Mouse (Mus musculus) CD4-positive, CD25-positive, alpha-beta regulatory T cell, adult 4 months (primary cell): ENCODE data around the gene Apba3. TPM values are rescaled to one million over a fixed set of nuclear protein-coding genes. Genes with fewer than 3 reads are reported as not detected.
"Not testable (repeated sequence)": the region's sequence is repeated elsewhere in the genome, so short reads cannot be mapped to it uniquely, and the experiment has no call there.

Source experiments
- ATAC-seq: one replicate; pipeline ENCODE4 v1.8.0; 2017
- polyA plus RNA-seq, 2 experiments: library from polyadenylated mRNA; unstranded; fragments of 100-300 nt; shearing (Covaris generic); gene quantifications; one replicate each; pipeline ENCODE4 v1.2.1; 2017

Gene Apba3
- polyA plus RNA-seq: 10 to 100 TPM; 12.5 to 14.8 TPM

DNA sequence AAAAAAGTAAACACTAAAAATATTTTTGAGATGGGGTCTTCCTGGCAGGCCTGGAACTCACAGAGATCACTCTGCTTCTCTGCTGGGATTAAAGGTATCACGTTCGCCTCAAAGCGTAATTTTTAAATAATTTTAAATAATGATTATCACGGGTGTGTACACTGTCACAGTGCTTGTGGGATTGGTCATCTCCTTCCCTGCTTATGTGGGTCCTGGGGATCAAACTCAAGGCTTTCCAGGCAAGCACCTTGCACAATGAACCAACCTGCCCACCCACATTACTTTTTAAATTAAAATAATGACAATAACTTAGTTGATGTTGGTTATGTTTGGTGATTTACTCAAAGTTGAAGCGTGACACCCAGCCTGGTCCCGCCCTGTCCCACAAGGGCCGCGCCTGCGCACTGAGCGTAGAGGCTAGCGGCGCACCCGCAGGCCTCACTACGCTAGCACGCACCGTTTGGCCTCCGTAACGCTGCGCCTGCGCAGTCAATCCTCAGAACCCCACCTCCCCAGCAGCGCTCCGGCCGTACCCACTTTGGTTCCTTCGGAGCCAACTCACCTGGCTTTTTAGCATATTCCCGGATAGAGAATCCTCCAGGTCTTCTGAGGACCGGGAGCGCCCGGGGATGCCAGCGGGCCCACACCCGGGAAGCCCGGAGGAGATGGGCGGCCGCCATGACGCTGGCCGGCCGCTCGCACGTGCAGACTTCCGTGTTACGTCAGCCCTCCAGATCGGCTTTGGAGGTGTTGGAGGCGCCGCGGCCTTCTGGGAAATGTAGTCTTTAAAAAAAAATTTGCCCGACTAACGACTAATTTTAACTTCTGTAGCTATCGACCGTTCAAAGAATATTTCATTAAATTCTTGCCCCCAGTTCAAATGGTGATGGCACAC is at the start of gene Apba3, which contains the start of gene Mrpl54:
TSS of gene Apba3 (plus strand) at position 750 of the 895 bp plus-strand sequence.
TSS of gene Mrpl54 (minus strand) at position 724 of the 895 bp plus-strand sequence.
- peak; percentile 88 for ATAC-seq

DNA sequence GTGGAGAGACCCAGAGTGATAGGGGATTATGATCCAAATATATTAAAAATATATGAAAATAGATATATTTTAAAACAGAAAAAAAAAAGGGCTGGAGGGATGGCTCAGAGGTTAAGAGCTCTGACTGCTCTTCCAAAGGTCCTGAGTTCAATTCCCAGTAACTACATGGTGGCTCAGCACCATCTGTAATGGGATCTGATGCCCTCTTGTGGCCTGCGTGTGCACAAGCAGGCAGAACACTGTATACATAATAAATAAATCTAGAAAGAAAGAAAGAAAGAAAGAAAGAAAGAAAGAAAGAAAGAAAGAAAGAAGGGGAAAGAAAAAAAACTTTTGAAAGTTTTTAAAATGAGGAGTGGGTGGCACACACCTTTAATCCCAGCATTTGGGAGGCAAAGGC is 49.5 kb upstream of the Apba3 start:
- ATAC-seq: peak; percentile 63

DNA sequence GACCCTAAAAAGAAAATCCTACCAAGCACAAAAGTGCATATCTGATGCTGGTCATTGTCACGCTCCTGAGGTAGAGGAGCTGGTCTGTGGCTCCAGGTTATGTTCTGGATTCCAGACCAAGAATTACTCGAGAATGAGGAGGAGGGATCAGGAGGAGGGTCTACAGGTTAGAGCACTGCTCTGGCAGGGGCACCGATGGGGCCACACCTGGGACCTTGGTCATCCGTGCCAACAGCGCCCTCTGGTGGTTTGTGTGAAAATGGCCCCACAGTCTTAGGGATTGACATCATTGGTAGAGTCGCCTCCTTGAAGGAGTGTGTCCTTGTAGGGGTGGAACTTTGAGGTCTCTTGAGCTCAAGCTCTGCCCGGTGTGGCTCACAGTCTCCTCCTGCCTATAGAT is 48.8 kb upstream of the Apba3 start:
- ATAC-seq: peak; percentile 72

GRCm38 (mm10) chr10:81221402-81222015 is 45.3 kb upstream of the Apba3 start:
- no peak for ATAC-seq

DNA sequence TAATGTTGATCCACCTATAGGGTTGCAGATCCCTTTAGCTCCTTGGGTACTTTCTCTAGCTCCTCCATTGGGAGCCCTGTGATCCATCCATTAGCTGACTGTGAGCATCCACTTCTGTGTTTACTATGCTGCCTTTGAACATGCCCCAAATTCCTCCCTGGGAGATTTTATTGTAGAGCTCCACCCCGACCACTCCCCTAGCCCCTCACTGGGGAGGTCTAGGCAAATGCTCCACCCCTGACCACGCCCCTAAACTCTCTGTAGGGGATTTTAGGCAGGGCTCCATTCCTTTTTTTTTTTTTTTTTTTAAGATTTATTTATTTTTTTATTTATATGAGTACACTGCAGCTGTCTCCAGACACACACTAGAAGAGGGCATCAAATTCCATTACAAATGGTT is 43.0 kb upstream of the Apba3 start:
- ATAC-seq: not testable (repeated sequence)

DNA sequence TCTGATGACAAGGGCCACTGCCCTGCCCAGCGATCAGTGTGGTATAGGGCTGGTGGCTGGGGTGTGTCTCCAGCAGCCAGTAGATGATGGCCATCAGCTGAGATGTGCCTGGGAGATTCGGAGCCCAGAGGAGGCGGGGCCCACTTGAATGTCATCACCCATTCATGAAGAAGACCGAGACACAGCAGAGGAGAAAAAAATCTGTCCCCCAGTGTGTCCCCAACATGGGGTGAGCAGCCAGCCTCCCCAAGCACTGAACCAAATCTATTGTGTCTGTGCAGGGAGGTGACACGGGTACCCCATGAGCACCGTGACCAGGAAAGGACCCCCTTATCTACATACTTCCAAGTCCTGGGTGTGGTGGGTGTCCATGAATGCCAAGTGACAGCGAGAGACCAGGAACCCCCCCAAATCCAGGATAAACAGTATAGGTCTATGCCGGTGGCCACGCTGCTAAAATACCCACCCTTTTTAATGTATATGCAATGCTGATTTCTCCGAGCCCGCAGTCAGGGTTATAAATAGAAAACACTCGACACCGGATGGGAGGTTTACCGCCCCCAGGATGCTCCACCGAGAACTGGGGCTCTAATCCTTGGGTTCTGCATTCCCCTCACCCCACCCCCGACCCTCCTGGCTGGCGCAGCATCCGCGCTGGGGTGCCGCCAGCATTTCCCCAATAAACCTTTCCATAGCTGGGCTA is 36.9 kb upstream of the Apba3 start:
- ATAC-seq: peak; percentile 36

DNA sequence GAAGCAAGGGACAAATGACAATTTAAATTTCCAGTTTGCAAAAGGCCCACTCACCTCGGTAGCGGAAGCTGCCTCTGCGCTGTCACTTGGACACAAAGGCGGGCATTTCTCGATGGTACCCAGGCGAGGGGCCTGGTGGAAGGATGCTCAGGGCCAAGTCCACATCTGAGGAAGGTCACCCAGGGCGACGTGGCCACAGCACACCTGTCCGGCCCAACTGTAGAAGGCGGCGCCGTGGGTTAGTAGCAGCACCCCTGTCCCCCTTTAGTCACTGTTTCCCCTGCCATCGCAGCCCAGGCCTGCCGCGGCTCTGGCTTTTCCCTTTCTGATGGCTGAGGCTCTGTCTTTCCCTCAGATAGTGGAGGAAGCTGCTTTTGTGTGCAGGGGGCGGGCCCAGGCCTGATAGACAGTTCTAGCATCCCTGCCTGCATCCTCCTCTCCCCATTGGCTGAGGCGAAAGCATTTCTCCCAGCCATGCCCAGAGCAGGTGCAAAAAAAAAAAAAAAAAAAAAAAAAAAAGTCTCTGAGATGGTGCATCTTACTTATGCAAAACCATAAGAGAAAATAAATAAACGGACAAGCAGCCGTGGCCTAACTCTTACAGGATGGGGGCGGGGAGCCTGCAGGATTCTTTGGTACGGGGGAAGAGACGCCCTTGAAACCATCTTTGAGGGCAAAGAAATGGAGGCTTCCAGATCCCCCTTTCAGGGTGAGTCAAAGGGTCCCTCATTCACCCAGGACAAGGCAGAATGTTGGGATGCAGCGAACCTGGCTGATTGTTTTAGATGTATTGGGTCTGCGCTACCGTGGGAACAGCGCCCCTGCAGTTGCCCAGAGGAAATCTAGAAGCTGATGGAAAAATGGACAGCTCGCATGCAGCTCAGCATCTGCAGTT is 36.1 kb upstream of the Apba3 start, which contains the start of gene Atcay:
TSS of gene Atcay (minus strand) at position 396 of the 895 bp plus-strand sequence.
- peak; percentile 49 for ATAC-seq

GRCm38 (mm10) chr10:81231436-81231835 is 35.3 kb upstream of the Apba3 start:
- no peak for ATAC-seq

DNA sequence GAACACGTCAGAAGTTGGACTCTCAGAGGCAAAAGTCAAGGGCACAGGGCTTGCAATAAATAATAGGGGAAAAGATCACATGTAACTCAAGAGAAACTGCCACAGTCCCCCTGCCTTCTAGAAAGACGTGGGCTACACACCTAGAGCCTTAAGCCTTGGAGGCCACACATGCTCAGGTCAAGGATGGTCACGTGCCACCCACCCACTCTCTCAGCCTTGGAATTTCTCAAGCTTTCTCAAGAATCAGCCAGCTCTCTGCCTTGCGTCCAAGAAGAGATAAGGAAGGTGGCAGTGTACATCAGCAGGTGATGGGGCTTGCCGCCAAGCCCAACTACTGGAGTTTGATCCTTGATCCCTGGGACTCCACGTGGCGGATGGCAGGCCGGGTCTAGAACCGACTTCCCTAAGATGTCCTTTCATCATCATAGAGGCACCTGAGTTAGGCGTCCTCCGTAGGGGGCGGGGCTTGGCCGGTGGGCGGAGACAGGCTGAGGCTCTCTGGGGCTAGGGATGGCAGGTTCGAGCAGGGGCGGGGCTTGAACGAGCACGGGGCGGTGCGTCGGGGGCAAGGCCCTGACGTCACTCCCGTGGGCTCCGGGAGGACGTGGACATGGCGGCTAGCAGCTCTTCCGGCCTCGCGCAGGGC is 34.1 kb upstream of the Apba3 start, which contains the start of gene Zfr2:
TSS of gene Zfr2 (plus strand) at position 576 of the 646 bp plus-strand sequence.
- peak; percentile 88 for ATAC-seq

- ATAC-seq: no peak
Observed at GRCm38 (mm10) chr10:81233226-81233585, 33.6 kb upstream of the Apba3 start.

GRCm38 (mm10) chr10:81234206-81234605 is 32.6 kb upstream of the Apba3 start:
- no peak for ATAC-seq

DNA sequence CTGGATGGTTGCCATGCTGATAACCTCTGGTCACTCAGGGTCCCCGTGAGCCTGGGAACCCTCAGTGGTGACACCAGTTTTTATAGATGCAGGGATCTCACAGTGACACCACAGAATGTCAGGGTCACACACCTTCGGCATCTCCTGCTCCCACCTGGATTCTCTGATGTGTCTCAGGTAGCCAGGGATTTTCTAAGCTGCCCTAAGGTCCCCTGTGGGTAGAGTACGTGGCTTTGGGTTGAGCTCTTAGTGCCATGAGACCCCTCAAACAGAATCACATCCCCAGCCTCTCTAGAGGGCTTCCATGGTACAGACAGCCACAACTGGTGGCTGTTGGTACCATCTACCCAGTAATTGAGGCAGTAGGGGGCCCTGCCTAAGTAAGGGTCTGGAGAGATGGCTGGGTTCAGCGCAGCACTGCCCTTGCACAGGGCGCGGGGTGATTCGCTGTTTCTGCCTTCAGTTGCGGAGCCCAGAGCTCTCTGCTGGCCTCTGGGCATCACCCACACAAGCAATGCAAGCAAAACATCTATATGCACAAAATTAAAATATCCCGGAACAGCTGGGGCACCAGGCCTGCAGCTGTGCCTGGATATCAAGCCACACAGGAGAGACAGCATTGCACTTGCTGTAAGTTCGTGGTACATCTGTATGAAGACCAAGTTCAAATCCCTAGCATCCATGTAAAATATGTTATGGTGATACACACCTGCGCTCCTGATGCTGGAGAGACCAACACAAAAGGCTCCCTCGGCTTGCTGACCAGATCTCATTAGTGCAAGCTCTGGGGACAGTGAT is 30.1 kb upstream of the Apba3 start:
- no peak for ATAC-seq

- ATAC-seq: no peak
Observed at GRCm38 (mm10) chr10:81238618-81239017, 28.1 kb upstream of the Apba3 start.

GRCm38 (mm10) chr10:81240876-81241275 is 25.9 kb upstream of the Apba3 start:
- ATAC-seq: peak; percentile 45

DNA sequence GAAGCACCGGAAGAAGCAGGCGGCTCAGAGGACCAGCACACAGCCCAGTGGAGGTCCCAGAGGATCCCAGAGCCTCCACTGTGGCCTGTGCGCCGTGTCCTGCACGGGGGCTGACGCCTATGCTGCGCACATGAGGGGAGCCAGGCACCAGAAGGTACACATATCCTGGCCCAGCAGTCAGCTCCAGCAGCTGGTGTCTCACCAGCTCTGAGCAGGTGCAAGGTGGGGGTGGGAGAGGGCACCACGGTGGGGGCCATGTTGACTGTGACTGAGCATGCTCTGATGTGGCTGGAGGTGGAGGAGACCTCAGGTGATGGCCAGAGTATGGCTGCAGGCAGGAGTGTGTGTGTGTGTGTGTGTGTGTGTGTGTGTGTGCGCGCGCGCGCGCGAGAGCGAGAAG is 24.7 kb upstream of the Apba3 start:
- no peak for ATAC-seq

GRCm38 (mm10) chr10:81244146-81244545 is 22.6 kb upstream of the Apba3 start:
- ATAC-seq: no peak

GRCm38 (mm10) chr10:81244595-81244994 is 22.2 kb upstream of the Apba3 start:
- ATAC-seq: peak; percentile 72

DNA sequence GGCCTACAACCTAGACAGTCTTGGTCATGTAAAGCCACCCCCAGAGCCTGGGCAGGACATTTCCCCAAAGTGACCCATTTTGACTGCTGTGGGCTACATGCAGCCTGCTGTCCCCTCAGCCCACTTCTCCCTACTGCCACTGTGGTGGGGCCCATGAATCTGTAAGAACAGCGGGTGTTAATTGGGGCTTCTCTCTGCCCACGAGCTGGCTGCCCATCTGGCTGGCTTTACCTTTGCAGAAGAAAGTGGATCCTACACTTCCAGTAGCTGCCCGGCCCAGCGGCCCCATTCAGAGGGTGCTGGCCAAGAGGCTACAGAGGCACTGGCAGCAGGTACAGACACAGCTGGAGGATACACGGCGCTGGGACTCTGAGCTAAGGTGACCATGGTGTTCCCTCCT is 21.6 kb upstream of the Apba3 start:
- ATAC-seq: no peak

DNA sequence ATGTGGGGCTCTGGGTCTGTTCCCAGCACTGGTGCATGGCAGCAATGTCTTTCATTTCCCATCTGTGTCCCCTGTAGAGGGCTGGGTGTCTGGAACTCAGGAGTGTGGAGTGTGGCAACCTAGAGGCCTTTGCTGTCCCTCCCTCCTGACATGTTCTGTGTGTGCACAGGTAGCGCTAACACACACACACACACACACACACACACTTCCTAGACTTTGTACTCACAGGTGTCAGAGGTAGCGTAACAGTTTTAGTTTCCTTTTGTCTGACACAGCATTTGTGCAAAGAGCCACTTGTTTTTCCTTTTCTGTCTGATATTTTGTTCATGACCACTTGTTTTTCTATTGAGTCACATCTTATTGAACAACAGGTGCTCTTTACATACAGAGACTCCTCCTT is 19.0 kb upstream of the Apba3 start:
- peak; percentile 81 for ATAC-seq

- ATAC-seq: no peak
Observed at GRCm38 (mm10) chr10:81249442-81249841, 17.3 kb upstream of the Apba3 start.
